ENCODE assay signal across 28 mouse cellular contexts in the genomic region with DNA sequence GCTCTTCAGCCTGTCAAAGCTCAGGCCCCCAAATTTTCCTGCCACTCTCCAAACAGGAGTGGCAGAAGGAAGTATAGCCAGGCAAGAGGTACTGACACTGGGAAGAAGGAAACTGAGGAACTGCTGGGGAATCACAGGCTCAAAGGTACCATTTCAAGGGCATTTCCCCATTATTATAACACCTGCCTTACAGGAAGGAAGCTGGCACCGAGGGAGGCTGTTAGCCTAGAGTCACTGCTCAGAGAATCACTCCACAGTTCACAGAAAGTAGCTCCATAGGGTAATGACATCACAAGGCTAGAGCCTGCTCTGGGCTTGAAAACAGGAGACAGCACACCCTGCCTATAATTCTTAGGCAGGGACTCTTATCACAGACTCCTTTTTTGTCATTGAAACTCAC.
DNase-seq lines count a peak whose midpoint lies in the region; ATAC-seq lines count a peak whose summit lies in the region.
"Had no signal": no experiment of that assay in that cellular context is flagged by ENCODE, and none has a peak within 500 bp of the region (broad histone marks: within the 10 kb centered on the region; RNA-seq: fewer than 3 reads in every experiment).

No protein-coding gene starts in this region.

- no peak overlapping the region for H3K4me3 ChIP-seq in kidney, embryonic 16.5 days (ENCODE audit: low read length)
- no peak overlapping the region for H3K4me3 ChIP-seq in intestine, embryonic 16.5 days (ENCODE audit: low read length)
- H3K4me3 ChIP-seq in limb, embryonic 13.5 days, result no peak overlapping the region
- H3K4me3 ChIP-seq: embryonic facial prominence, embryonic 12.5 days; forebrain, embryonic 10.5 days; forebrain, embryonic 15.5 days; heart, adult 2 months; heart, embryonic 12.5 days; hindbrain, embryonic 13.5 days; left cerebral cortex, adult 2 months; liver, embryonic 15.5 days; lung, embryonic 15.5 days; midbrain, embryonic 10.5 days; midbrain, embryonic 15.5 days had no signal

- no peaks in the 10 kb centered on the region for H3K36me3 ChIP-seq in kidney, embryonic 16.5 days (ENCODE audit: insufficient read depth, low read length)
- H3K36me3 ChIP-seq in intestine, embryonic 16.5 days (ENCODE audit: control insufficient read depth, insufficient read depth, low read length), result no peaks in the 10 kb centered on the region
- H3K36me3 ChIP-seq in limb, embryonic 13.5 days, result no peaks in the 10 kb centered on the region
- H3K36me3 ChIP-seq: embryonic facial prominence, embryonic 12.5 days; forebrain, embryonic 10.5 days; forebrain, embryonic 15.5 days; heart, embryonic 12.5 days; hindbrain, embryonic 13.5 days; liver, embryonic 15.5 days; lung, embryonic 15.5 days; midbrain, embryonic 10.5 days; midbrain, embryonic 15.5 days had no signal

- WGBS in kidney, embryonic 16.5 days, result 4% methylated on average over 1 of the region's 1 CpGs
- WGBS in intestine, embryonic 16.5 days, result 17% methylated on average over 1 of the region's 1 CpGs
- WGBS in limb, embryonic 13.5 days, result 4% methylated on average over 1 of the region's 1 CpGs

- DNase-seq in kidney, adult 11 months, result no peak
- DNase-seq in thymus, adult 18-20 months, result no peak
- DNase-seq in layer of hippocampus, adult 8-10 months (ENCODE audit: low spot score in 2 of 2), result no peak
- DNase-seq in yolk sac, embryonic 10.5 days (ENCODE audit: low spot score), result no peak
- DNase-seq: adrenal gland, postnatal 14 days; cerebellum, adult 11 months; cerebellum, adult 9-11 months; heart, adult 2 months; heart, postnatal 4 days; layer of hippocampus, adult 9-11 months; liver; right cerebral cortex, postnatal 25 days; thymus, postnatal 25 days had no signal

- H3K27me3 ChIP-seq in kidney, embryonic 16.5 days (ENCODE audit: insufficient read depth, low read length), result no peaks in the 10 kb centered on the region
- no peaks in the 10 kb centered on the region for H3K27me3 ChIP-seq in intestine, embryonic 16.5 days (replicated peaks; ENCODE audit: control insufficient read depth, insufficient read depth, low read length)
- H3K27me3 ChIP-seq in limb, embryonic 13.5 days, result peaks cover 93% of the 10 kb centered on the region
- H3K27me3 ChIP-seq: embryonic facial prominence, embryonic 12.5 days; forebrain, embryonic 15.5 days; heart, embryonic 12.5 days; liver, embryonic 15.5 days; lung, embryonic 15.5 days; midbrain, embryonic 15.5 days; Patski had no signal

- H3K4me2 ChIP-seq in kidney, embryonic 16.5 days (replicated peaks; ENCODE audit: low read depth, low read length), result no peak overlapping the region
- no peak overlapping the region for H3K4me2 ChIP-seq in intestine, embryonic 16.5 days (ENCODE audit: low read depth, low read length)
- H3K4me2 ChIP-seq in limb, embryonic 13.5 days (replicated peaks), result peak overlapping the region; percentile 36
- H3K4me2 ChIP-seq: embryonic facial prominence, embryonic 12.5 days; forebrain, embryonic 15.5 days; heart, embryonic 12.5 days; hindbrain, embryonic 13.5 days; liver, embryonic 15.5 days; lung, embryonic 15.5 days; midbrain, embryonic 15.5 days had no signal

- H3K9ac ChIP-seq in kidney, embryonic 16.5 days (replicated peaks; ENCODE audit: low read length), result no peak overlapping the region
- H3K9ac ChIP-seq in intestine, embryonic 16.5 days (ENCODE audit: low read depth, low read length), result no peak overlapping the region
- no peak overlapping the region for H3K9ac ChIP-seq in limb, embryonic 13.5 days
- H3K9ac ChIP-seq: embryonic facial prominence, embryonic 12.5 days; forebrain, embryonic 15.5 days; heart, embryonic 12.5 days; hindbrain, embryonic 13.5 days; liver, embryonic 15.5 days; lung, embryonic 15.5 days; midbrain, embryonic 15.5 days had no signal

- 0 out of 2 replicates have a peak, but pooled peaks have one; percentile 22 for ATAC-seq in kidney, embryonic 16.5 days (ENCODE audit: low FRiP score, low TSS enrichment)
- peak; percentile 78 for ATAC-seq in intestine, embryonic 16.5 days
- ATAC-seq in limb, embryonic 13.5 days (ENCODE audit: low FRiP score, low read depth), result peak; percentile 41
- ATAC-seq: forebrain, embryonic 15.5 days; midbrain, embryonic 15.5 days; Patski had no signal

- H3K27ac ChIP-seq in kidney, embryonic 16.5 days (ENCODE audit: low read length), result peak overlapping the region; percentile 64
- H3K27ac ChIP-seq in intestine, embryonic 16.5 days (ENCODE audit: low read length), result peak overlapping the region; percentile 64
- no peak overlapping the region for H3K27ac ChIP-seq in limb, embryonic 13.5 days
- H3K27ac ChIP-seq: embryonic facial prominence, embryonic 12.5 days; forebrain, embryonic 10.5 days; forebrain, embryonic 15.5 days; heart, adult 2 months; kidney, postnatal 0 days; liver, embryonic 15.5 days; lung, embryonic 15.5 days; midbrain, embryonic 10.5 days; midbrain, embryonic 15.5 days had no signal

- no peaks in the 10 kb centered on the region for H3K9me3 ChIP-seq in kidney, embryonic 16.5 days (ENCODE audit: low read length)
- H3K9me3 ChIP-seq in intestine, embryonic 16.5 days (ENCODE audit: control insufficient read depth, low read length), result no peaks in the 10 kb centered on the region
- no peaks in the 10 kb centered on the region for H3K9me3 ChIP-seq in limb, embryonic 13.5 days
- H3K9me3 ChIP-seq: embryonic facial prominence, embryonic 12.5 days; forebrain, embryonic 10.5 days; forebrain, embryonic 15.5 days; heart, embryonic 12.5 days; hindbrain, embryonic 13.5 days; liver, embryonic 15.5 days; lung, embryonic 15.5 days; midbrain, embryonic 10.5 days; midbrain, embryonic 15.5 days had no signal

- H3K4me1 ChIP-seq in kidney, embryonic 16.5 days (ENCODE audit: insufficient read depth, low read length), result peaks cover 32% of the 10 kb centered on the region
- peaks cover 10% of the 10 kb centered on the region for H3K4me1 ChIP-seq in intestine, embryonic 16.5 days (ENCODE audit: control insufficient read depth, insufficient read depth, low read length)
- H3K4me1 ChIP-seq in limb, embryonic 13.5 days, result peaks cover 28% of the 10 kb centered on the region
- H3K4me1 ChIP-seq: liver, embryonic 15.5 days had no signal

Comparison
In these comparisons a context has a peak if more than half of its experiments do, and no peak if none do; other contexts are left out.
1. ATAC-seq: peak in every context shown above with its lines; median percentile 78 in intestine, embryonic 16.5 days; 41 in limb, embryonic 13.5 days; 22 in kidney, embryonic 16.5 days.